Mouse (Mus musculus): ENCODE data around the gene Hrct1.

DNA sequence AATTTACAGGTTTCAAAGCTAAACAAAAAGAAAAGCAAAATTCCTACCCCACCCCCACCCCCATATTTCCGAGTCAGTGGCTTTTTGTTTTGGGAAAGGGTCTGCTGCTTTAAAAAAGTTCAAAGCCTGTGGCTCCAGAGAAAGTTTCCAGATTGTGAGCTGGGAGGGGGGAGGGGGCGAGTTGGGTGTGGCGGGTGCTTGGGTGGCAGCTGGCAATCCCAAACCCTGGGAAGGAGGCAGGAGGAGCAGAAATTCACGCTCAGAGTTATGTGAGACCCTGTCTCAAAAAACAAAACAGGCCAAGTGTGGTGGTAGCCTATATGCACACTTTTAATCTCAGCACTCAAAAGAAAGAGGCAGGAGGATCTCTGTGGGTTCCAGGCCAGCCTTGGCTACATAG is 15.6 kb downstream of the Hrct1 start:
- TF ChIP-seq CTCF (IDR thresholded peaks at IDR 0.05; ENCODE audit: low read depth, low read length) (no peak), TAL1 (conservative IDR thresholded peaks at IDR 0.05; ENCODE audit: low read depth, low read length) (no peak), GATA1 (IDR thresholded peaks at IDR 0.05; ENCODE audit: borderline replicate concordance, low read length) (no peak), POLR2AphosphoS5 (IDR thresholded peaks at IDR 0.05; ENCODE audit: insufficient replicate concordance, low read depth, low read length) (no peak)
